Mouse (Mus musculus) B cell, adult 2 months (primary cell): Measurements from ENCODE around the gene Nek5.
"Not testable (repeated sequence)": the region's sequence is repeated elsewhere in the genome, so short reads cannot be mapped to it uniquely, and the experiment has no call there.

Source experiments
- DNase-seq, 2 experiments: peaks; one replicate each; pipeline ENCODE4 v3.0.0; 2022

Gene Nek5

DNA sequence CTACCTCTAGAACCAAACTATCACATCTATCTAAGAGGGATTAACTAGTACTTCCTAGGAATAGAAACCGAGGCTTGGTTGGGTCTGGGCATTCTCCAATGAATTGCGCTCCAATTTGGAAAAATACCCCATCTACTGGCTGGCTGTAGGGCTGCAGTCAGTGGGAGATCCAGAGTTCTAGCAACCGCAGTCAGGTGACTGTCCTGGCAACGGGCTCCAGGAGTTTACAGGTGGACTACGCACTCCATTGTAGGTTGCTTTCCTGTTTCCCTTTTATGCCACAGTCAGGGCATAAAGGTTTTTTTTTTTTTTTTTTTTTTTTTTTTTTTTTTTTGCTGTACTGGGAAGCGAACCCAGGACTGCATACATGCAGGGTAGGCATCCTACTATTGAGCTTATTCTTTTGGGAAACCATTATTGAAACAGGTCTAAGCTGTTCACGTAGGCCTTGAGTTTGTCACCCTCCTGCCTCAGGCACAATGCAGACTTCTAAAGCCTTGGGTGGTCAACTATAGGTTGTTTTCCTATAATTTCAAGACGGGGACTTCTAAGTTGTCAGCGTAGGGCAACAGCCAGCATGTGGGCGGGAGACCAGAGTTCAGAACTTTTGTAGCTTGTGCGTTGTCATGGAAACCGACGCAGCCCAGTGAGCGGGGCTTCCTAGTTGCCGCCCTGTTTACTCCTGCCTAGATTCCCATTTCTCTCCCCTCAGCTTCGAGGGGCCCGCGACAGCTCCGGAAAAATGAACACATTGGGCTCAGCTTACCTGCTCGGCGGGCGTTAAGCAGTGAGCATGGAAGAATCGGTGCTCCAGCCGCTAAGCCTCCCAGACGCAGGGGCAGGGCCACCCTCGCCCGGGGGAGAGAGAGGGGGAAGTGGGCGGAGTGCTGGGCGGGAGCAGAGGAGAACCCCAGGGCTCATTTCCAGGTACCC is at the start of gene Nek5:
TSS of gene Nek5 (minus strand) at position 834 of the 933 bp plus-strand sequence.
- DNase-seq, result peak; percentile 31 to 34

DNA sequence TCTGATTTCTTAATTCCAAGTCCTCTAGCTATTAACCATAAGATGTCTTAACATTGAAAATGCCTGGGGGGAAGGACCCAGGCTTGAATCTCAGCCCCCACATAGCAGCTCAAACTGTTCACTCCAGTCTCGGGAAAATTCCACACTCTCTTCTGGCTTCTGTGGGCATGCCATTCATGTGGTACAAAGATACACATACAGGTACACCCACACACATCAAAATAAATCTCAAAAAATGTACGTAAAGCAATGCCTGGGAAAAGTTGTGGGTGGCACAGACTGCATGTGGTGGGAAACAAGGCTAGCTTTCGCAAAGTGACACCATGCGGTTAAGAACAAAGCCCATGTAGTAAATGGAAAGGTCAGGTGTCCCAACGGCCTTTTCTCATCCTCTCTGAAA is 44.3 kb upstream of the Nek5 start:
- DNase-seq, result no peak

DNA sequence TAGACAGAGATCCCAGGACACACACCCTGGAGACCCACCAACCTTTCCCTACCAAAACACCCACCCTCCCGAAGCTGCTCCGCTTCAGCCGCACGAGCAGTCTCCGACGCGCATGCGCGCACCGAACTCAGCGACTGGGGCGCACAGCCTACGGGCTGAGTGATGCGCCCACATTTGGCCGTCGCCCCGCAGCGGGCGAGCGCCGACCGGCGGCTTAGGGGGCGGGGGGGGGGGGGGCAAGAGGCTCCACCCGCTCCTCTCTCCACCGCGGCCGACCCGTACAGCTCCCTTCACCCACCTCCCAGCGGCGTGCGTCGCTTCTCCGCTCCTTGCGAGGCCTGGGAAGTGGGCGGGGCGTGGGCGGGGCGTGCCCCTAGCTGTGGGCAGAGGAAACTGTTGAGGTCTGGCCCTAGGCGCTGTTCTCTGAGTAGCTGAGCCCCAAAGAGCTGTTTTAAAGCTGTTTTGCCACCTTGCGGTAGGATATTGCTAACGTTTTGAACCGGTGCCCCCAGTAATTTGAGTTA is 41.3 kb upstream of the Nek5 start, which contains the start of gene Nek3:
TSS of gene Nek3 (minus strand) at position 356 of the 524 bp plus-strand sequence.
- DNase-seq, result peak; percentile 78 to 80

DNA sequence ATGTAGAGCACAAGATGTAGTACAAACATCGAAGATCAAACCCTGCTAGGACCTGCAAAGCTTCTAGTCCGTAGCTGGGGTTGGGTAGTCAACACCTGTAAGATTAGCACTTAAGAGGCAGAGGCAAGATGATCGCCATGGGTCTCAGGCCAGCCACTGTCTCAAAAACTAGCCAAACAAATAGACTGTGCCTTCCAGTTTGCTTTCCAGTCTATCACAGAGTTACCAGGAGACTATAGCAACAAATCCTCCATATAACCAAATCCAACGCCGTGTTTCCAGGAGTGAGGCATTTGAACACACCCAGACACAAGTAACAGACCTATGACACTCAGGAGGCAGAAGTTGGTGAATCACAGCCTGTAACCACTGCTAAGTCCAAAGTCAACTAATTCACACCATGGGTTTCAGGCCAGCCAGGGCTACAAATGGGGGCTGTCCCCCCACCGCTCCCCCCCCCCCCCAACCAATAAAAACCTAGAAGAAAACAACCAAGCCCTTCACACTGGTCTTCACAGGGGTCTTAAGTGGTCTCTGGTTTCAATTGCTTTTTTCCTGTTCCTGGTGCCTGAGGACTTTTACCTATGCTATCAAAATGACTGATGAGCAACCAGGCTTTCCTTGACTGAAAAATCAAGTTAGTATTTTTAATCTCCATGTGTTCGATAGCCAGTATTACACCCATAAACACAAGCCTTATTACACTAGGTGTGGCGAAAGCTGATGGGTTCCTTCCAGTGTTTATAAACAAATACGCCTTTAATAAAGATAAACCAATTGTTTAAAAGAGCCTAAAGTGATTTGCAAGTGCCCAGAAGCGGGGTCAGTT is 40.6 kb upstream of the Nek5 start:
- no peak for DNase-seq

DNA sequence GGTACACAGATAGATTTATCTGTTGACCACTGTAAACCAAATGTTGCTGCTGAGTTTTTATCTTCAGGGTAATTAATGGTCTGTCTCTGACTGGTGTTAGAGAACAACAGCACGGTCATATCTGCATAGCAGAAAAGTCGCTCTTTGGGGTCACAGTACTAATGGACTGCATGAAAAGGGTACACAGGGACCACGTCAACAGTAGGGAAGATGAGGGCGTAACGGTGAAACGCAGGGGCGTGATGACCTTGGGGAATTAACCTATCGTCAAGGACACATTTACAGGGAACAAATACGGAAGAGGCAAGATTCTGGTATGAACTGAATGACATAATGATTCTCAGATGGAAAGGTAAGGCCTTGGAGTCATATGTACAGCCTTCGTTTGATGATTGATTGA is 39.6 kb upstream of the Nek5 start:
- DNase-seq, result no peak

DNA sequence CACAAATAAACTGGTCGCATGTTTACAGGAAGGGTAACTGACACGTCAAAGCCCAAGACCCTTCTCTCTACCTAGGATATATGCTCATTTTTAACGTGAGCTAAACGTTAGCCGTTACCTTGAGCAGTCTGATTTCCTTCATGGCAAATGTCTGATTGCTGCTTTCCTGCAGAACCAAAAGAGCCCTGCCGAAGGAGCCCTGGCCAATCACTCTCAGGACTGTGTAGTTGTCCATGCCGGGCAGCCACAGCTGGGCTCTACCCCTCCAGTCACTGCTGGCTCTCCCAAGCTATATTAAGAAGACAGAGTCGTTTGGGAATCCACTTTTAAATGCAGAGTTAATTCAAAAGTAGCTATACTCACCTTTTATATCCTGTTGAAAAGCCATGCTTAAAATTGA is 37.4 kb upstream of the Nek5 start:
- no peak for DNase-seq

DNA sequence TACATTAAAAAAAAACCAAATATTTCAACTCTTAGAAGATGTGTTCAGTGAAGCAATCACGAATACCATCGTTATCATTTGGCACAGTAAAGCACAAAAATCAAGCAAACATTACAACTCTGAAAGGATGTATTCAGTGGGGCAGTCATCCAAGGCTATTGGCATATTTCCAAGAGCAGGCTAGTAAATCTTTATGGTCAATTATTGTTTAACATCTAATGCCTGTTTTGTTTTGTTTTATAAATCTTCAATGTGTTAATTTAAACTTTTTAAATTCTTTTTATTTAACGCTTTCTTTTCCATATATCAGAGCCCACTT is 25.5 kb upstream of the Nek5 start:
- DNase-seq, result no peak

DNA sequence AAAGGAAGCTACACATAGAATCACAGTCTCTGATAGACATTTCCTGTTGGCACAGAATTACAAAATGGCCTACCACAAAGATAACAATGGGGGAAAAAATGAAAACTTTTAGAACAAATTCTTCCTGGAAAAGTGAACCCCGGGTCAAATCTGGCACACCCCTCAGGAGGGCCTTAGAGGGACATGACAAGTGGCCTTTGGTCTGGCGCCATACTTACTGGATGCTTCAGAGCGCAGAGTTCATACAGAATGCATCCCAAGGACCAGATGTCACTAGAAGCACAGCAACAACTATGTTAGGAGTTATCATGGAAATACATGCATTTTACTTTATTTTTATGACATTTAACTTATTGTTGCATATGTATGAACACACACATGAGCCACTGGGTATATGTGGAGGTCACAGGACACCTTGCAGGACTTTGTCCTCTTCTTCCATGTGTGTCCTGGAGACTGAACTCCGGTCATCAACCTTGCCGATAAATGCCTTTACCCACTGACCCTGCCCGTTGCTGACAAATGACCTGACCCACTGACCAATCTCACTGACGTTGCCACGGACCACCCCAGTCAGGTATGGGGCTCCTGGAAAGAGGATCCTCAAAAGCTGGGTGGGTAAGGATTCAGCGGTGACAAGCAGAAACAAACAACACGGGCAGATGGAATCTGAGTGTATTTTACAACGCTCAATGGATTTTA is 24.9 kb upstream of the Nek5 start:
- no peak for DNase-seq

DNA sequence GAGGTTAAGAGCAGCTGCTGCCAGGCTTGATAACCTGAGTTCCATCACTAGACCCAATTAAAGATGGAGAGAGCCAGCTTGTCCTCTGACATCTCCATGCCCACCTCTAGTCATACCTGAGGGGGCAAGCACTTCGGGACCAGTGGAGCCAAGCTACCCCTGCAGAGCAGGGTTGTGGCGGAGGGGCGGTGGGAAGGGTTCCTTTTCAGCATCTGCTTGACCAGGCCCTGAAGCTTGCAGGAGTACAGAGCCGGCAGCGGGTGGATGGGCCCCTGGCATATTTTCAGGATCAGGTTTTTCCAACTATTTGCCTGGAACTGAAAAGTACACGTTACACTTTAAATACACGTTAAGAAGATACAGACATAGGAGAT is 23.5 kb upstream of the Nek5 start:
- no peak for DNase-seq

DNA sequence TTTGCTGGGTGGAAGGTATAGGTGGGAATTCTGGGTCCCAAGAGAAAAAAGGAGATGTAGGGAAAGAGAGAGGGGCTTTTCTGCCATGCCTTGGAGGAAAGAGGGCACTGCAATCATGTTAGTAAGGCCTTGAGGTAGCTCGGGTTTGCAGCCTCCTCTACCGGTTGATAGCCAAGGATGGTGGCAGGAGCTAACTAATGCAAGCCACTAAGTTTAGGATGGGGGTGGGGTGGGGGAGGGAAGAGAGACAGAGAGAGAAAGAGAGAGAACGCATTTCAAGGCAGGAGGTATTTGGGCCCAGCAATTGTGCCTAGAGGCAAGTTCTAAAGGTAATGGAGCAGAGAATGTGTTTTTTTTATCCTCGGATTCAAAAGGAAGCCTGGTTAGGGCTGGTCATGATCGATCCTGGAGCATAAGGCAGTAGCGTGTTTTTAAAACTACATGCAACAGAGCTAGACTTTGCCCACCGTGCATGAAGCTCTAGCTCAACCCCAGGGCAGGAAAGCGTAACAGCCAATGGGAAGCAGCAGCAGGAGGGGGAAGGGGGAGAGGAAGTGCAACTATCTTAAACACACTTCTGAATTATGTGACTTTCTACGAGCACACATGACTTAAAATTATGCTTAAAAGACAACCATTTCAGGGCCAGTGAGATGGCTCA is 23.0 kb upstream of the Nek5 start:
- no peak for DNase-seq

DNA sequence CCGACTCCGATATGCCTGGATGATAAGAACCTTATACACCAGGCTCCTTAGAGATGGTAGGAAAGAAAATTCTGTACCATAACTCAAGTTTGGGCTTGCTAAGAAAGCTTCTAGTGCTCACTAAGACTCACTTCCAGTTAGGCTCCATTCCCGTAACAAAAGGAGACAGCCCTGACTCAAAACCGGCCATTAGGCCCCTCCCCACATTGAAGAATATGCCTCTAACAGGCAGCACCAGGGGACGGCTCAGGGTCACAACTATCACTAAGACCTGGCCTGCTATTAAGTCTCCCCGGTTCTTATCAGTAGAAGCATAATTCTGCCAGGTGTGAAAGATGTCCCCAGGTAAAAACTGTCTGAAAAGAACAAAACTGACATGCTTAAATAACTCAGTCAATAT is 21.0 kb upstream of the Nek5 start:
- DNase-seq, result no peak

DNA sequence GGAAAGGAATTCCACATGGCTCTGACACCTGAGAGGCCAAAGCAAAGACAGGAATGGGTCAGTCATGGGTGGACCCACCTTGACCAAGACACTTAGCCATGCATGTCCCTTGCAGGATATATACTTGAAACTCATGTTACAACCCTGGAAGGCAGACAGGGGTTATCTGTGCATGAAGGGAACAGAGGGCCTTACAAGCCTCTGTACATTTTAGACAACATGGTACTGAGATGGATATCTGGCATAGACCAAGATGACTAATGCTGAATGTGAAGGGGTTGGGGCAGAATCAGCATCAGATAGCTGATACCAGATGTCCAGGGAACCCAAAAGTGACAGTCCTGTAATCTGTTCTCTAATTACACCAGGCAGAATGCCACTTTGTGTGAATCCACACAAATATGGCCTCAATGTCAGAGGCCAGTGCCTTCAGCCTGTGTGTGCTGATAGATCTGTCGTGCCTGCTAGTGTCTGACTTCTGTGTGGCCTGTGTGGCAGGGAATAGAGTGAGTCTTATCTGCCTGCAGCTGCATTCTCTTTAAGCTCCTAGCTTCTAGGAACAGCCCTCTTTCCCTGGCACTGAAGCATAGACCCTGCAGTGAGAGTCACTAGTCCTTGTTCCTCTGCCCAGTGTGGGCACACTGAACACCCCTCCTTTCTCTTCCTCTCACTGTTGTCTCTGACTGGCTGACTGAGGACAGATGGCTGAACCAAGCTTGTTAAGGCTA is 19.1 kb upstream of the Nek5 start:
- no peak for DNase-seq

DNA sequence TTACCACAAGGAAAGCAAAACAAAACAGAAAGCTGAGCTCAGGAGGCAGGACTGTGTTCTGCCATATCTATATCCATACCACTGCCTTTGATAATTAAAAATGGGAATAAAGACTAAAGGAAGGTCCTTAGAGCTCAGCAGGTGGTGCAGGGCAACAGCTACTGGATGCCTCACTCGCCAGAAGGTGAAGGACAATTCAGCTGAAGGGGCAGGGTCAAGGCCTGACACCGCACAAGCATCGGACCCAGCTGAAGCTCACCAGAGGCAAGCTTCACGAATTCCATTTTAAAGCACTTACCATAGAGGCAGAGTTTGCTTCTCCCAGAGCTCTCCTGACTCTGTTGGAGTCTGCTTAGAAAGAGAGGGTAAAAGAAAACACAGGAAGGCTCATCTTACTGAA is 17.7 kb upstream of the Nek5 start:
- DNase-seq, result no peak

DNA sequence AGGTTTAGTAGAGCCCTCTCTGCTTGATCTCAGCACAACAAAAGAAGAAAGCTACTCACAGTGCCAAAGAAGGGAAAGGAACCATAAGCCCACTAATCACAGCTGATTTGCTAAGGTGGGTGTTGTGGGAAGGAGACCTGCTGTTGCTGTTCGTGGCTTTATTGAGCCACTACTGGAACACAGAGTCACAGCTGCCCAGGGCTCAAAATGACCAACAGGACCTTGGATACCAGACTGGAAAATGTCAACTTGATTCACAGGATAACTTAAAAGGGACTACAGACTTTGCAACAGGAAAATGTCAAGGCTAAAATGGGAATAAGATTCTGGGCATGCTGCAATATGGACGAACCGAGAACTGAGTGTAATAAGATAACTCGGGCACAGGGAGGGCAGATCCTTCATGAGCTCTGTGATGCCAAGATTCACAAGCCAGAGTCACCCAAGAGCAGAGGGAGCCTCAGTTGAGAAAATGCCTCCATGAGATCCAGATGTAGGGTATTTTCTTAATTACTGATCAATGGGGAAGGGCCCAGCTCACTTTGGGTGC is 17.1 kb upstream of the Nek5 start:
- no peak for DNase-seq

DNA sequence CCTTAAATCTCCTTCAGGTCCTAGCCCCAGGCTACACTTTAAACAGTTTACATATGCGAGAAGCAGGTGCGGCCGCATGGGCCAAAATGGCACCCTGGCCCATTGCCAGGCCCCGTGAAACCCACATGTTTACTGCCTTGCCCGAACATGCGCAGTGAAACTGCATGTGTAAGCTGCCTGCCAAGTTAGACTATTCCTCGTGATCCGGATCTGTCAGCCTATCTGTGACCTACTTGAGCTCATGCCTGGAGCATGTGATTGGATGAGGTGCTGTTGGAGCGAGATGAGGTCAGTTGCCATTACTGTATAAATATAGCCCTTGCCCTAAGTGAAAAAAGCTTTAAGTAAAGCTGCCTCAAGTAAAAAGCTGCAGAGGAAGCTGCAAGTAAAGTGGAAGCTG is 11.6 kb upstream of the Nek5 start:
- not testable (repeated sequence) for DNase-seq

DNA sequence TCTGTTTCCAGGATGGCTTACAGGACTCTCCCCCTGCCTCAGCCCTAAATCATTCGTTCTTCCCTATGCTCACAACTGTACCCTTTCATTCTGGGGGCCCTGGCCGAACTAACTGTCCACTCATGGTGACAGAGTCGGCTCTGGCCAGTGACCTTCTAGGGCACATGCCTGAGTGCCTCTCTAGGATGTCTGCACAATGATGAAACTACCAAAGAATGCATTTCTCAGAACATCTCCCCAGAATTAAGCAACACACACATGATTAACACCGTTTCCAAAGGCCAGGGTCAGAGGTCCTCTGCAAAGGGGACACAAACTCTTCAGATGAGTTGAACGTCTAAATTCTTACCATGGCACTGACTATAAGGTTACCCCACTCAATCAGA is 9.9 kb upstream of the Nek5 start:
- no peak for DNase-seq

DNA sequence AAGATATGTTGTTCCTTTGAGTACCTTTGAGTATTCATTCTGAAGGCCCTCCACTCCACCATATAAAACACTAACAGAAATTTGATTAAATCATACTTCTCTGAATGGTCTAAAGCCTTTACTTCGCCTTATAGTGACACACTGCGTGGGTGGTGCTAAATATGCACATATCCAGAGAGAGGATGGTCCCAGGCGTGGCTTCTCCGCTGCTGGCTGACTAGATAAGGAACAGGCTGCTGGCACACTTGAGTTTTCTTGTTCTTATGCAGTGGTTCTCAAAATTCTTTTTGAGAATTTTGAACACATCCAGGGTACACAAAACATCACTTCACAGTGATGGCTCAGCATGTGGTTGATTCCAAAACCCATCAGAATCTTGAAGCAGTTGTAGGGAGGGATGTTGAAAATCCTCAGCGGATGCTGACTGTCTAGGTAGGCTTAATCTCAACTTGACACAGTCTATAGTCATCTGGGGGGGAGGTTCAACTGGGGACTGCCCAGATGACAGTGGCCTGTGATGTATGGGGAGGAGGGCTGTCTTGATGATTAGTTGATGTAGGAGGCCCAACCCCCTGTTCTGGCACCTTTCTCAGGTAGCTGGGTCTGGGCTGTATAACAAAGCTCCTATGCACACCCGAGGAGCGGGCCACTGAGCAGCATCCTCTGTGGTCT is 9.4 kb upstream of the Nek5 start:
- no peak for DNase-seq

DNA sequence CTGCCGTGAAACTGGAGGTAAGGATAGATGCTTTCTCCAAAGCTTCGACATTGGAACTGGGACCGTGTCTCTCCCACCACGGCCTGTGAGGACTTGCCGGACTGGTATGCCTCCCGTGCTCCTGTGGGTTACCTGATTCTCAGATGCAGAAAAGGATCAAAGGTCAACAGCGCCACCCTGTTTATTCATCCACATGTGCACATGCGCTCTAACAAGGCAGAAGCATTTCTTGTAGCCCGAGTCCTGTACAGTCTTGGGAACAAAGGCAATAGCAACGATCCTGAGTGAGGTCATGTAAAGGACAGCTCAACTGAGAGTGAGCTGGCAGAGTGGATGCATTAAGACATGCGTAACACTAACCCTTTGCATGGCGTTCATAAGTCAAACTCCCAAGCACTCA is 7.2 kb upstream of the Nek5 start:
- no peak for DNase-seq

DNA sequence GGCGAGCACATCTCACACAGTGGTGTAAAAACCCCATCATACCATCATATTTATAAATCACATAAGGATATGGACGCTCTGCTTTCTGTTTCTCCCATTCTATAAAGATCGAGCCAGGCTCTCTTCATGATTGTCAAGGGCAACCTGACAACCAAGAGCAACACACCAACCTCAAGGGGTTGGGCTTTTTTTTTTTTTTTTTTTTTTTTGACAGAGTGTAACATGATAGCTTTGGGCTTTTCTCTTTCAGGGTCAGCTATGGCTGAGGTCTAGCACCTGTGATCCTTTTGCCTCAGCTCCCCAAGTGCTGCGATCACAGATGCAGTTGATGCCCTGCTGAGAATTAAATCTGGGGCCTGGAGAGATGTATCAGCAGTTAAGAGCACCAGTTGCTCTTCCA is 17.8 kb downstream of the Nek5 start:
- DNase-seq, result no peak

DNA sequence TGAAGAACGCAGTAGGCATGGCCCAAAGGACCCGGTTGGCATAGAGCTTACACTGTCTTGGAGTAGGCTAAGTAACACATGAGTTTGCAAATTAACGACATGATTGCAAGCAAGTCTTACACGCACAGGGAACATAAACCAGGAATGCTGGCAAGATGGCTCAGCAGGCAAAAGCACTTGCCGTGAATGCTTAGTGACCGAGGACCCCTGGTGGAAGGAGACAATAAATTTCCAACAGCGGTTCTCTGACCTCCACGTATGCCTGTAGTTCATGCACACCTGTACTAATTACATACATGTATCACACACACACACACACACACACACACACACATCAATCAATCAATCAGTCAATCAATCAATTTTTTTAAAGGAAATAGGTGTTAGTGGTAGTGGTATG is 33.3 kb downstream of the Nek5 start:
- DNase-seq, result no peak

DNA sequence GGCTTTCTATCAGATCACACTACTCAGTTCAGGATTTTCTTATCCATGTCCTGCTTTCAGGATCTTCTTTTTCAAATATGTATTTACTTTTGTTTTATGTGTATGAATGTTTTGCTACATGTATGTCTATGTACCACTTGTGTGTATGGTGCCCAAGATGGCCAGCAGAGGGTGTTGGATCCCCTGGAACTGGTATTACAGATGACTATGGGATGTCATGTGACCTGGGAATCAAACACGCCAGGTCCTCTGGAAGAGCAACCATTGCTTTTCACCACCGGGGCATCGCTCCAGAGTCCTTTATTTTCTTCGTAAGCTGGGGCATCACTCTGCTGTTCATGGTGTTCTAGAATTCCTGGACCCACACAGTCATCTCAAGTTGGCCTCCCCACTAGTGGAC is 35.6 kb downstream of the Nek5 start:
- DNase-seq, result no peak
